Mouse (Mus musculus) pancreas, adult 10 weeks (tissue): ENCODE data around the gene Enpep. TPM values are rescaled to one million over a fixed set of nuclear protein-coding genes. Genes with fewer than 3 reads are reported as not detected.

Experiments used
- polyA plus RNA-seq: library from polyadenylated mRNA; stranded (reverse); fragments of 350-450 nt; fragmentation: Illumina TruSeq; extraction: RNeasy Lipid Tissue Mini Kit (QIAGEN cat#74804); gene quantifications from one replicate; pipeline ENCODE4 v1.2.3, GENCODE M21; 2015; ENCODE audit warnings: low read depth, low replicate concordance; ENCODE audit not compliant: insufficient read depth

The Enpep gene
- polyA plus RNA-seq: 4.1 TPM

GRCm38 (mm10) chr3:129332586-129332985, at the start of gene Enpep:
Gene Enpep, minus strand, starts transcription at chr3:129332720.

Other genes with a start within 250 kb of the Enpep start
- not detected for gene Pitx2, start 132.8 kb downstream of the Enpep start, polyA plus RNA-seq
- gene Elovl6, start 199.6 kb upstream of the Enpep start, polyA plus RNA-seq: 1.6 TPM